Mouse (Mus musculus) cortical plate, adult 2 months (tissue): Measurements from ENCODE around the gene Mars.

Experiments used
- CTCF ChIP-seq: fragments of 200-500 bp; IDR thresholded peaks from 2 replicates; pipeline ENCODE4 v1.5.1; 2011; ENCODE audit warnings: mild to moderate bottlenecking, control low read depth, low read length; ENCODE audit not compliant: insufficient read depth; ENCODE audit errors: extremely low read depth
- POLR2A ChIP-seq: fragments of 200-500 bp; IDR thresholded peaks from 2 replicates; pipeline ENCODE4 v1.6.1; 2011; ENCODE audit warnings: mild to moderate bottlenecking, low read length, control low read depth; ENCODE audit not compliant: insufficient read depth; ENCODE audit errors: extremely low read depth

DNA sequence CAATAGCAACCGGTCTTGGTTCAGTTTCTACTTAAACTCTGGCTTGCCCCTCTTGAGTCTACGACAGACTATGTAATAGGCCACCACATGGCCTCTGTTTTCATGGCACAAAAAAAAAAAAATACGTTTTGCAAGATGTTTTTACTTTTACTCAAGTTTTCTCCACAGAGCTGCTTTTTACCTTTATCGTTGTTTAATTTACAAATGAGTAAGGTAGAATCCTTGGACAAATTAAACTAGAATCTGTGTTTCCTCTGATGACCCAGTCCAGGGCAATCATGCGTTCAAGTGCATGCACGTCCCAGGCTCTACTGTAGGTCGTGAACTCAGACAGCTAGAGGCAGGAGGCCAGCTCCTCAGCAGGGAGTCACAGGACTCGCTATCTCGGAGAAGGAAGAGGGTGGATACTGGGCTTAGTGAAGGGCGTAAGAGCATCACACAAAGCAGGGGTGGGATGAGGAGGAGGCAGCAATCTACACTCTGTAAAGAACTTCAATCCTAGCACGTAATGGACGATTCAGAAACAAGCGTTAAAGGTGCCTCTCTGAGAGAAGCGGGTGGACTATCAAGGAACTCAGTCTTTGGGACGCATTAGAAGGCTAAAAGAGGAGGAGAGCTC lies 21.9 kb downstream of the Mars start:
- TF ChIP-seq CTCF (no peak), POLR2A (no peak)
